8 mouse cellular contexts compared by ENCODE assay signal in the genomic region with DNA sequence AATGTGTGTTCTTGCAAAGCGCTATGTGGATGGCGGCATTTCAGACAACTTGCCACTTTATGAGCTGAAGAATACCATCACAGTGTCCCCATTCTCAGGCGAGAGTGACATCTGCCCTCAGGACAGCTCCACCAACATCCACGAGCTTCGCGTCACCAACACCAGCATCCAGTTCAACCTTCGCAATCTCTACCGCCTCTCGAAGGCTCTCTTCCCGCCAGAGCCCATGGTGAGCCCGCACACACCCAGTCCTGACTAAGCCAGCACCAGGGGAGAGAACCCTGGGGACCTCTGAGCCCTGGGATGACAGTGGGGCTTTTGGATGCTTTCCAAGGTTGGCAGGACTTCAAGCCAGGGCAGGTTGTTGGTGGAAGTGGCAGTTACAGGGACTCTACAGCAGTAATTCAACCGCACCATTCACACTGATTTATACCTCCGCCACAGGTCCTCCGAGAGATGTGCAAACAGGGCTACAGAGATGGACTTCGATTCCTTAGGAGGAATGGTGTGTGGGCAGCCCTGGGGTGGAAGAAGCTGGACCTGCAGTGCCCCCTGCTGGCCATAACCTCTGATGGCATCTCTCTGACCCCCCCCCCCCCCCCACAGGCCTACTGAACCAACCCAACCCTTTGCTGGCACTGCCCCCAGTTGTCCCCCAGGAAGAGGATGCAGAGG. TPM values are rescaled to one million over a fixed set of nuclear protein-coding genes. Genes with fewer than 3 reads are reported as not detected.
A peak's percentile ranks its signal among the peaks of the same experiment; 100 is the strongest.
DNase-seq lines count a peak whose midpoint lies in the region.

No protein-coding gene starts in this region.

- H3K4me1 ChIP-seq in megakaryocyte, embryonic 14.5 days, result peaks cover 87% of the 10 kb centered on the region

- DNase-seq in embryo, embryonic 10 days (ENCODE audit: low spot score), result peak; percentile 63
- no peak for DNase-seq in embryo, embryonic 9.5 days (ENCODE audit: extremely low spot score)
- DNase-seq in spleen, adult 18-20 months, result peak; percentile 30 to 66
- DNase-seq in spleen, postnatal 36 days (ENCODE audit: low spot score in 2 of 2), result no peak
- peak; percentile 60 for DNase-seq in embryo, embryonic 11 days
- no peak for DNase-seq in right cerebral cortex, adult 2 months (ENCODE audit: low spot score in 2 of 2)
- no peak for DNase-seq in urinary bladder, adult 18-20 months (ENCODE audit: low spot score in 2 of 2)

- peak overlapping the region; percentile 26 for H3K4me3 ChIP-seq in megakaryocyte, embryonic 14.5 days (replicated peaks)

- peaks cover 17% of the 10 kb centered on the region for H3K27me3 ChIP-seq in megakaryocyte, embryonic 14.5 days (replicated peaks)

- H3K9me3 ChIP-seq in megakaryocyte, embryonic 14.5 days, result no peaks in the 10 kb centered on the region

- H3K36me3 ChIP-seq in megakaryocyte, embryonic 14.5 days (replicated peaks; ENCODE audit: low read length), result peaks cover 47% of the 10 kb centered on the region

RNA-seq across cellular contexts. Expression of a gene that starts 2.8 kb away (rescaled TPM):
- polyA plus RNA-seq in megakaryocyte, embryonic 14.5 days (2012; ENCODE audit: insufficient read depth, low replicate concordance), result 19.4 and 29.4 TPM in 2 replicates

RNA-seq across cellular contexts. Expression of a gene that starts 3.1 kb away (rescaled TPM):
- 230 and 314 TPM in 2 replicates for polyA plus RNA-seq in megakaryocyte, embryonic 14.5 days (2012; ENCODE audit: insufficient read depth, low replicate concordance)

RNA-seq across cellular contexts. Expression of a gene that starts 9.1 kb away (rescaled TPM):
- 56.1 and 168 TPM in 2 replicates for polyA plus RNA-seq in megakaryocyte, embryonic 14.5 days (2012; ENCODE audit: insufficient read depth, low replicate concordance)

RNA-seq across cellular contexts. Expression of a gene that starts 11.0 kb away (rescaled TPM):
- polyA plus RNA-seq in megakaryocyte, embryonic 14.5 days (2012; ENCODE audit: insufficient read depth, low replicate concordance), result 6,138 and 9,533 TPM in 2 replicates

RNA-seq across cellular contexts. Expression of a gene that starts 14.3 kb away (rescaled TPM):
- 13.0 and 25.6 TPM in 2 replicates for polyA plus RNA-seq in megakaryocyte, embryonic 14.5 days (2012; ENCODE audit: insufficient read depth, low replicate concordance)

Comparison
In these comparisons a context has a peak if more than half of its experiments do, and no peak if none do; other contexts are left out.
1. DNase-seq: peak in embryo, embryonic 10 days (single experiment), spleen, adult 18-20 months (2 of 2) and embryo, embryonic 11 days (single experiment); none in embryo, embryonic 9.5 days (single experiment), spleen, postnatal 36 days (0 of 2), right cerebral cortex, adult 2 months (0 of 2) and urinary bladder, adult 18-20 months (0 of 2).